Mouse (Mus musculus): ENCODE measurements at regions not wholly inside any gene's neighbourhood (a gene's known extent, or its start where the extent isn't known, plus 50 kb on each side); places are given as distances from the start of the nearest gene placed in this dataset.

GRCm38 (mm10) chr4:23567827-23568226, 928.4 kb upstream of the Mms22l start:
- WGBS (ENCODE audit: insufficient replicate concordance) = 44% methylated on average over 1 of the region's 1 CpGs
- no peak for ATAC-seq (replicated peaks; ENCODE audit: insufficient number of reproducible peaks, low FRiP score, low TSS enrichment)
- Histone ChIP-seq H3K27ac (ENCODE audit: low read depth, low read length) (no peak overlapping the region), H3K4me1 (ENCODE audit: control insufficient read depth, insufficient read depth, low read length) (no peaks in the 10 kb centered on the region), H3K27me3 (ENCODE audit: control insufficient read depth, insufficient read depth, low read length) (no peaks in the 10 kb centered on the region), H3K4me3 (ENCODE audit: low read depth, low read length) (no peak overlapping the region), H3K4me2 (no peak overlapping the region), H3K9me3 (replicated peaks; ENCODE audit: control insufficient read depth, low read length) (no peaks in the 10 kb centered on the region), H3K36me3 (ENCODE audit: control insufficient read depth, insufficient read depth, low read length) (no peaks in the 10 kb centered on the region), H3K9ac (ENCODE audit: low read depth, low read length) (no peak overlapping the region)

GRCm38 (mm10) chr4:23573013-23573412, 923.2 kb upstream of the Mms22l start:
- Histone ChIP-seq H3K27ac (ENCODE audit: low read depth, low read length) (no peak overlapping the region), H3K4me3 (ENCODE audit: low read depth, low read length) (no peak overlapping the region), H3K4me2 (no peak overlapping the region), H3K36me3 (ENCODE audit: control insufficient read depth, insufficient read depth, low read length) (no peaks in the 10 kb centered on the region), H3K9ac (ENCODE audit: low read depth, low read length) (no peak overlapping the region), H3K27me3 (ENCODE audit: control insufficient read depth, insufficient read depth, low read length) (no peaks in the 10 kb centered on the region), H3K4me1 (ENCODE audit: control insufficient read depth, insufficient read depth, low read length) (no peaks in the 10 kb centered on the region), H3K9me3 (replicated peaks; ENCODE audit: control insufficient read depth, low read length) (no peaks in the 10 kb centered on the region)
- no peak for ATAC-seq (replicated peaks; ENCODE audit: insufficient number of reproducible peaks, low FRiP score, low TSS enrichment)

- H3K27me3 ChIP-seq (ENCODE audit: control insufficient read depth, insufficient read depth, low read length) = no peaks in the 10 kb centered on the region
- H3K4me1 ChIP-seq (ENCODE audit: control insufficient read depth, insufficient read depth, low read length) = no peaks in the 10 kb centered on the region
- WGBS (ENCODE audit: insufficient replicate concordance) = 12% methylated on average over 2 of the region's 2 CpGs
- H3K27ac ChIP-seq (ENCODE audit: low read depth, low read length) = no peak overlapping the region
- no peak overlapping the region for H3K4me2 ChIP-seq
- no peaks in the 10 kb centered on the region for H3K36me3 ChIP-seq (ENCODE audit: control insufficient read depth, insufficient read depth, low read length)
- no peak overlapping the region for H3K4me3 ChIP-seq (ENCODE audit: low read depth, low read length)
- H3K9me3 ChIP-seq (replicated peaks; ENCODE audit: control insufficient read depth, low read length) = no peaks in the 10 kb centered on the region
- no peak for ATAC-seq (replicated peaks; ENCODE audit: insufficient number of reproducible peaks, low FRiP score, low TSS enrichment)
- H3K9ac ChIP-seq (ENCODE audit: low read depth, low read length) = no peak overlapping the region
Measured at GRCm38 (mm10) chr4:23587412-23587811, 908.8 kb upstream of the Mms22l start.

- Histone ChIP-seq H3K27ac (ENCODE audit: low read depth, low read length) (no peak overlapping the region), H3K36me3 (ENCODE audit: control insufficient read depth, insufficient read depth, low read length) (no peaks in the 10 kb centered on the region), H3K9me3 (replicated peaks; ENCODE audit: control insufficient read depth, low read length) (no peaks in the 10 kb centered on the region), H3K4me3 (ENCODE audit: low read depth, low read length) (no peak overlapping the region), H3K27me3 (ENCODE audit: control insufficient read depth, insufficient read depth, low read length) (no peaks in the 10 kb centered on the region), H3K4me1 (ENCODE audit: control insufficient read depth, insufficient read depth, low read length) (no peaks in the 10 kb centered on the region), H3K4me2 (no peak overlapping the region), H3K9ac (ENCODE audit: low read depth, low read length) (no peak overlapping the region)
- no peak for ATAC-seq (replicated peaks; ENCODE audit: insufficient number of reproducible peaks, low FRiP score, low TSS enrichment)
- WGBS (ENCODE audit: insufficient replicate concordance) = 69% methylated on average over 3 of the region's 3 CpGs
Measured at GRCm38 (mm10) chr4:23590883-23591282, 905.4 kb upstream of the Mms22l start.

- H3K4me1 ChIP-seq (ENCODE audit: control insufficient read depth, insufficient read depth, low read length) = no peaks in the 10 kb centered on the region
- WGBS (ENCODE audit: insufficient replicate concordance) = 81% methylated on average over 2 of the region's 2 CpGs
- H3K27ac ChIP-seq (ENCODE audit: low read depth, low read length) = no peak overlapping the region
- H3K36me3 ChIP-seq (ENCODE audit: control insufficient read depth, insufficient read depth, low read length) = no peaks in the 10 kb centered on the region
- H3K27me3 ChIP-seq (ENCODE audit: control insufficient read depth, insufficient read depth, low read length) = no peaks in the 10 kb centered on the region
- H3K9me3 ChIP-seq (replicated peaks; ENCODE audit: control insufficient read depth, low read length) = no peaks in the 10 kb centered on the region
- no peak overlapping the region for H3K9ac ChIP-seq (ENCODE audit: low read depth, low read length)
- H3K4me3 ChIP-seq (ENCODE audit: low read depth, low read length) = no peak overlapping the region
- H3K4me2 ChIP-seq = no peak overlapping the region
- no peak for ATAC-seq (replicated peaks; ENCODE audit: insufficient number of reproducible peaks, low FRiP score, low TSS enrichment)
Measured at GRCm38 (mm10) chr4:23591593-23591992, 904.7 kb upstream of the Mms22l start.

GRCm38 (mm10) chr4:23600070-23600469, 896.2 kb upstream of the Mms22l start:
- Histone ChIP-seq H3K4me2 (no peak overlapping the region), H3K4me1 (ENCODE audit: control insufficient read depth, insufficient read depth, low read length) (no peaks in the 10 kb centered on the region), H3K36me3 (ENCODE audit: control insufficient read depth, insufficient read depth, low read length) (no peaks in the 10 kb centered on the region), H3K27ac (ENCODE audit: low read depth, low read length) (no peak overlapping the region), H3K9ac (ENCODE audit: low read depth, low read length) (no peak overlapping the region), H3K27me3 (ENCODE audit: control insufficient read depth, insufficient read depth, low read length) (no peaks in the 10 kb centered on the region), H3K9me3 (replicated peaks; ENCODE audit: control insufficient read depth, low read length) (no peaks in the 10 kb centered on the region), H3K4me3 (ENCODE audit: low read depth, low read length) (no peak overlapping the region)
- ATAC-seq (replicated peaks; ENCODE audit: insufficient number of reproducible peaks, low FRiP score, low TSS enrichment) = no peak
- WGBS (ENCODE audit: insufficient replicate concordance) = 82% methylated on average over 2 of the region's 2 CpGs

GRCm38 (mm10) chr4:23601426-23602293, 894.6 kb upstream of the Mms22l start:
- no peak for ATAC-seq (replicated peaks; ENCODE audit: insufficient number of reproducible peaks, low FRiP score, low TSS enrichment)
- Histone ChIP-seq H3K4me2 (no peak overlapping the region), H3K27ac (ENCODE audit: low read depth, low read length) (no peak overlapping the region), H3K9ac (ENCODE audit: low read depth, low read length) (no peak overlapping the region), H3K4me3 (ENCODE audit: low read depth, low read length) (no peak overlapping the region), H3K4me1 (ENCODE audit: control insufficient read depth, insufficient read depth, low read length) (no peaks in the 10 kb centered on the region), H3K36me3 (ENCODE audit: control insufficient read depth, insufficient read depth, low read length) (no peaks in the 10 kb centered on the region), H3K9me3 (replicated peaks; ENCODE audit: control insufficient read depth, low read length) (no peaks in the 10 kb centered on the region), H3K27me3 (ENCODE audit: control insufficient read depth, insufficient read depth, low read length) (no peaks in the 10 kb centered on the region)
- 37% methylated on average over 13 of the region's 13 CpGs for WGBS (ENCODE audit: insufficient replicate concordance)

GRCm38 (mm10) chr4:23602294-23602932, 893.8 kb upstream of the Mms22l start:
- Histone ChIP-seq H3K9ac (ENCODE audit: low read depth, low read length) (no peak overlapping the region), H3K27ac (ENCODE audit: low read depth, low read length) (no peak overlapping the region), H3K9me3 (replicated peaks; ENCODE audit: control insufficient read depth, low read length) (no peaks in the 10 kb centered on the region), H3K4me1 (ENCODE audit: control insufficient read depth, insufficient read depth, low read length) (no peaks in the 10 kb centered on the region), H3K4me3 (ENCODE audit: low read depth, low read length) (no peak overlapping the region), H3K36me3 (ENCODE audit: control insufficient read depth, insufficient read depth, low read length) (no peaks in the 10 kb centered on the region), H3K4me2 (no peak overlapping the region), H3K27me3 (ENCODE audit: control insufficient read depth, insufficient read depth, low read length) (no peaks in the 10 kb centered on the region)
- no peak for ATAC-seq (replicated peaks; ENCODE audit: insufficient number of reproducible peaks, low FRiP score, low TSS enrichment)
- WGBS (ENCODE audit: insufficient replicate concordance) = 79% methylated on average over 9 of the region's 9 CpGs

GRCm38 (mm10) chr4:23607348-23607747, 888.9 kb upstream of the Mms22l start:
- no peak for ATAC-seq (replicated peaks; ENCODE audit: insufficient number of reproducible peaks, low FRiP score, low TSS enrichment)
- Histone ChIP-seq H3K9ac (ENCODE audit: low read depth, low read length) (no peak overlapping the region), H3K4me1 (ENCODE audit: control insufficient read depth, insufficient read depth, low read length) (no peaks in the 10 kb centered on the region), H3K9me3 (replicated peaks; ENCODE audit: control insufficient read depth, low read length) (no peaks in the 10 kb centered on the region), H3K27me3 (ENCODE audit: control insufficient read depth, insufficient read depth, low read length) (no peaks in the 10 kb centered on the region), H3K4me3 (ENCODE audit: low read depth, low read length) (no peak overlapping the region), H3K36me3 (ENCODE audit: control insufficient read depth, insufficient read depth, low read length) (no peaks in the 10 kb centered on the region), H3K4me2 (no peak overlapping the region), H3K27ac (ENCODE audit: low read depth, low read length) (no peak overlapping the region)
- WGBS (ENCODE audit: insufficient replicate concordance) = 61% methylated on average over 3 of the region's 3 CpGs

All from heart, embryonic 11.5 days (tissue).